In genomic region chr5:122621376-122621886, GRCm38 (mm10) we compare ENCODE assay signal across 8 mouse cellular contexts. TPM values are rescaled to one million over a fixed set of nuclear protein-coding genes. Genes with fewer than 3 reads are reported as not detected.
A peak's percentile ranks its signal among the peaks of the same experiment; 100 is the strongest.
DNase-seq lines count a peak whose midpoint lies in the region; ATAC-seq lines count a peak whose summit lies in the region.

No protein-coding gene starts in this region.

- no peaks in the 10 kb centered on the region for H3K36me3 ChIP-seq in hindbrain, embryonic 12.5 days
- H3K36me3 ChIP-seq in liver, embryonic 16.5 days (ENCODE audit: control insufficient read depth, insufficient read depth): no peaks in the 10 kb centered on the region

- peaks cover 9% of the 10 kb centered on the region for H3K4me1 ChIP-seq in hindbrain, embryonic 12.5 days
- H3K4me1 ChIP-seq in liver, embryonic 16.5 days (ENCODE audit: control insufficient read depth, low read depth, low read length): peaks cover 3% of the 10 kb centered on the region; the same call in 1 of the 2 replicates

- H3K27ac ChIP-seq in hindbrain, embryonic 12.5 days: peak overlapping the region; percentile 62
- H3K27ac ChIP-seq in liver, embryonic 16.5 days (ENCODE audit: low read length): no peak overlapping the region

- no peak overlapping the region for H3K4me3 ChIP-seq in hindbrain, embryonic 12.5 days
- no peak overlapping the region for H3K4me3 ChIP-seq in liver, embryonic 16.5 days (ENCODE audit: low read depth, low read length)

- H3K9me3 ChIP-seq in hindbrain, embryonic 12.5 days (replicated peaks): no peaks in the 10 kb centered on the region
- H3K9me3 ChIP-seq in liver, embryonic 16.5 days (replicated peaks; ENCODE audit: control insufficient read depth, low read length): no peaks in the 10 kb centered on the region

- H3K9ac ChIP-seq in hindbrain, embryonic 12.5 days: no peak overlapping the region
- H3K9ac ChIP-seq in liver, embryonic 16.5 days (ENCODE audit: low read depth, low read length): no peak overlapping the region

- DNase-seq in urinary bladder, postnatal 25 days (ENCODE audit: low spot score): peak; percentile 12
- DNase-seq in urinary bladder, postnatal 10 days (ENCODE audit: low spot score): no peak
- peak; percentile 59 for DNase-seq in gastrocnemius, adult 18-20 months (ENCODE audit: low spot score)
- peak; percentile 85 for DNase-seq in skeletal muscle tissue, adult 2 months (ENCODE audit: low read depth, low spot score)
- DNase-seq in thymus, postnatal 4 days: no peak
- DNase-seq in thymus, postnatal 25 days: no peak

- no peaks in the 10 kb centered on the region for H3K27me3 ChIP-seq in hindbrain, embryonic 12.5 days
- no peaks in the 10 kb centered on the region for H3K27me3 ChIP-seq in liver, embryonic 16.5 days (ENCODE audit: control insufficient read depth, insufficient read depth, low read depth, low read length)

- no peak overlapping the region for H3K4me2 ChIP-seq in hindbrain, embryonic 12.5 days (replicated peaks)
- no peak overlapping the region for H3K4me2 ChIP-seq in liver, embryonic 16.5 days (ENCODE audit: low read depth, low read length)

- ATAC-seq in hindbrain, embryonic 12.5 days (ENCODE audit: low FRiP score): no peak
- ATAC-seq in liver, embryonic 16.5 days (ENCODE audit: low read depth): peak; percentile 41; the same call in 1 of the 2 replicates

- 28% methylated on average over 7 of the region's 7 CpGs for WGBS in hindbrain, embryonic 12.5 days
- WGBS in liver, embryonic 16.5 days (ENCODE audit: insufficient replicate concordance): 35% methylated on average over 7 of the region's 7 CpGs

RNA-seq across cellular contexts. Expression of gene Ift81, which starts 7.1 kb away (rescaled TPM):
- 1 to 10 TPM; 3.4 to 4.7 TPM for total RNA-seq in gastrocnemius, adult 18-20 months (2021)
- 60.6 and 62.0 TPM in 2 replicates for polyA plus RNA-seq in hindbrain, embryonic 12.5 days (2016; fragmentation: Nextera tagmentation; extraction: Ambion mirVana)
- polyA plus RNA-seq in liver, embryonic 16.5 days (2015; fragmentation: Nextera tagmentation; extraction: Ambion mirVana): 1.9 and 2.2 TPM in 2 replicates

RNA-seq across cellular contexts. Expression of gene P2rx7, which starts 22.3 kb away (rescaled TPM):
- 1 to 10 TPM; 1.3 to 1.5 TPM for total RNA-seq in gastrocnemius, adult 18-20 months (2021)
- 3.3 and 4.0 TPM in 2 replicates for polyA plus RNA-seq in hindbrain, embryonic 12.5 days (2016; fragmentation: Nextera tagmentation; extraction: Ambion mirVana)
- polyA plus RNA-seq in liver, embryonic 16.5 days (2015; fragmentation: Nextera tagmentation; extraction: Ambion mirVana): 1.3 and 1.6 TPM in 2 replicates

Comparison
In these comparisons a context has a peak if more than half of its experiments do, and no peak if none do; other contexts are left out.
1. DNase-seq: peak in urinary bladder, postnatal 25 days (single experiment), gastrocnemius, adult 18-20 months (single experiment) and skeletal muscle tissue, adult 2 months (single experiment); none in urinary bladder, postnatal 10 days (single experiment), thymus, postnatal 4 days (single experiment) and thymus, postnatal 25 days (single experiment).
2. RNA of gene Ift81, which starts 7.1 kb away (polyA plus RNA-seq): 60.6 to 62.0 TPM in hindbrain, embryonic 12.5 days; 1.9 to 2.2 TPM in liver, embryonic 16.5 days; every median in the first group is over 10 times any median in the second.